Mouse (Mus musculus): ENCODE results near the gene Ciapin1. TPM values are rescaled to one million over a fixed set of nuclear protein-coding genes. Genes with fewer than 3 reads are reported as not detected.

The Ciapin1 gene
- polyA plus RNA-seq, 2 experiments: 55.2 to 84.3 TPM

- peaks cover 57% of the 10 kb centered on the region for H3K36me3 ChIP-seq (ENCODE audit: control insufficient read depth, insufficient read depth, low read length)
- WGBS: 92% methylated on average over 6 of the region's 6 CpGs
- H3K4me3 ChIP-seq (replicated peaks; ENCODE audit: low read length): no peak overlapping the region
- no peak overlapping the region for H3K4me2 ChIP-seq (replicated peaks; ENCODE audit: low read depth, low read length, severe bottlenecking)
- DNase-seq (ENCODE audit: low spot score): no peak
- ATAC-seq (ENCODE audit: low FRiP score, low read depth): no peak
- TF ChIP-seq POLR2A (IDR thresholded peaks at IDR 0.05; ENCODE audit: borderline replicate concordance, extremely low read depth, insufficient read depth, insufficient read length): no peak
- H3K4me1 ChIP-seq (ENCODE audit: control insufficient read depth, insufficient read depth, low read length): no peaks in the 10 kb centered on the region
- H3K9me3 ChIP-seq (ENCODE audit: control insufficient read depth, low read length): no peaks in the 10 kb centered on the region
- no peak overlapping the region for H3K27ac ChIP-seq (replicated peaks; ENCODE audit: low read depth, low read length)
- no peaks in the 10 kb centered on the region for H3K27me3 ChIP-seq (ENCODE audit: control insufficient read depth, insufficient read depth, low read length)
- H3K9ac ChIP-seq (ENCODE audit: low read depth, low read length, severe bottlenecking): no peak overlapping the region
These were observed 13.0 kb downstream of the Ciapin1 start for GRCm38 (mm10) chr8:94825170-94825569.

GRCm38 (mm10) chr8:94822637-94823560 lies 15.3 kb downstream of the Ciapin1 start:
- Histone ChIP-seq H3K9me3 (ENCODE audit: control insufficient read depth, low read length) (no peaks in the 10 kb centered on the region), H3K4me1 (ENCODE audit: control insufficient read depth, insufficient read depth, low read length) (no peaks in the 10 kb centered on the region), H3K4me2 (replicated peaks; ENCODE audit: low read depth, low read length, severe bottlenecking) (no peak overlapping the region), H3K27me3 (ENCODE audit: control insufficient read depth, insufficient read depth, low read length) (no peaks in the 10 kb centered on the region), H3K36me3 (ENCODE audit: control insufficient read depth, insufficient read depth, low read length) (peaks cover 51% of the 10 kb centered on the region), H3K9ac (ENCODE audit: low read depth, low read length, severe bottlenecking) (no peak overlapping the region), H3K27ac (replicated peaks; ENCODE audit: low read depth, low read length) (no peak overlapping the region), H3K4me3 (replicated peaks; ENCODE audit: low read length) (no peak overlapping the region)
- no peak for TF ChIP-seq POLR2A (IDR thresholded peaks at IDR 0.05; ENCODE audit: borderline replicate concordance, extremely low read depth, insufficient read depth, insufficient read length)
- DNase-seq (ENCODE audit: low spot score) (peak; percentile 68), ATAC-seq (ENCODE audit: low FRiP score, low read depth) (peak; percentile 49; the same call in 1 of the 2 replicates)
- 77% methylated on average over 23 of the region's 23 CpGs for WGBS

GRCm38 (mm10) chr8:94821381-94821780 lies 16.8 kb downstream of the Ciapin1 start:
- no peak overlapping the region for H3K27ac ChIP-seq (replicated peaks; ENCODE audit: low read depth, low read length)
- no peak overlapping the region for H3K4me3 ChIP-seq (replicated peaks; ENCODE audit: low read length)
- TF ChIP-seq POLR2A (IDR thresholded peaks at IDR 0.05; ENCODE audit: borderline replicate concordance, extremely low read depth, insufficient read depth, insufficient read length): no peak
- H3K27me3 ChIP-seq (ENCODE audit: control insufficient read depth, insufficient read depth, low read length): no peaks in the 10 kb centered on the region
- no peak overlapping the region for H3K9ac ChIP-seq (ENCODE audit: low read depth, low read length, severe bottlenecking)
- WGBS: 91% methylated on average over 2 of the region's 2 CpGs
- no peak for DNase-seq (ENCODE audit: low spot score)
- no peak overlapping the region for H3K4me2 ChIP-seq (replicated peaks; ENCODE audit: low read depth, low read length, severe bottlenecking)
- no peaks in the 10 kb centered on the region for H3K4me1 ChIP-seq (ENCODE audit: control insufficient read depth, insufficient read depth, low read length)
- no peaks in the 10 kb centered on the region for H3K9me3 ChIP-seq (ENCODE audit: control insufficient read depth, low read length)
- no peak for ATAC-seq (ENCODE audit: low FRiP score, low read depth)
- H3K36me3 ChIP-seq (ENCODE audit: control insufficient read depth, insufficient read depth, low read length): peaks cover 40% of the 10 kb centered on the region

GRCm38 (mm10) chr8:94820553-94820952 lies 17.6 kb downstream of the Ciapin1 start:
- Histone ChIP-seq H3K9ac (ENCODE audit: low read depth, low read length, severe bottlenecking) (no peak overlapping the region), H3K4me2 (replicated peaks; ENCODE audit: low read depth, low read length, severe bottlenecking) (no peak overlapping the region), H3K9me3 (ENCODE audit: control insufficient read depth, low read length) (no peaks in the 10 kb centered on the region), H3K4me3 (replicated peaks; ENCODE audit: low read length) (no peak overlapping the region), H3K4me1 (ENCODE audit: control insufficient read depth, insufficient read depth, low read length) (no peaks in the 10 kb centered on the region), H3K27me3 (ENCODE audit: control insufficient read depth, insufficient read depth, low read length) (no peaks in the 10 kb centered on the region), H3K36me3 (ENCODE audit: control insufficient read depth, insufficient read depth, low read length) (peaks cover 36% of the 10 kb centered on the region), H3K27ac (replicated peaks; ENCODE audit: low read depth, low read length) (no peak overlapping the region)
- ATAC-seq (ENCODE audit: low FRiP score, low read depth) (no peak), DNase-seq (ENCODE audit: low spot score) (no peak)
- 72% methylated on average over 7 of the region's 7 CpGs for WGBS
- no peak for TF ChIP-seq POLR2A (IDR thresholded peaks at IDR 0.05; ENCODE audit: borderline replicate concordance, extremely low read depth, insufficient read depth, insufficient read length)

- WGBS: 89% methylated on average over 6 of the region's 6 CpGs
- Histone ChIP-seq H3K36me3 (ENCODE audit: control insufficient read depth, insufficient read depth, low read length) (peaks cover 28% of the 10 kb centered on the region), H3K27me3 (ENCODE audit: control insufficient read depth, insufficient read depth, low read length) (no peaks in the 10 kb centered on the region), H3K27ac (replicated peaks; ENCODE audit: low read depth, low read length) (no peak overlapping the region), H3K4me3 (replicated peaks; ENCODE audit: low read length) (no peak overlapping the region), H3K4me1 (ENCODE audit: control insufficient read depth, insufficient read depth, low read length) (no peaks in the 10 kb centered on the region), H3K9me3 (ENCODE audit: control insufficient read depth, low read length) (no peaks in the 10 kb centered on the region), H3K9ac (ENCODE audit: low read depth, low read length, severe bottlenecking) (no peak overlapping the region), H3K4me2 (replicated peaks; ENCODE audit: low read depth, low read length, severe bottlenecking) (no peak overlapping the region)
- ATAC-seq (ENCODE audit: low FRiP score, low read depth) (no peak), DNase-seq (ENCODE audit: low spot score) (no peak)
- TF ChIP-seq POLR2A (IDR thresholded peaks at IDR 0.05; ENCODE audit: borderline replicate concordance, extremely low read depth, insufficient read depth, insufficient read length): no peak
These were observed 18.4 kb downstream of the Ciapin1 start for GRCm38 (mm10) chr8:94819671-94820179.
